Mouse (Mus musculus) stomach, embryonic 16.5 days (tissue): ENCODE results near the gene Rnpc3. TPM values are rescaled to one million over a fixed set of nuclear protein-coding genes. Genes with fewer than 3 reads are reported as not detected.
"Not testable (repeated sequence)": the region's sequence is repeated elsewhere in the genome, so short reads cannot be mapped to it uniquely, and the experiment has no call there.

ENCODE experiments used
- ATAC-seq: fragments of 200-750 bp; cut with Nextera tagmentation; 2 replicates; pipeline ENCODE4 v1.8.0; 2017; ENCODE audit warnings: moderate number of reproducible peaks, moderate TSS enrichment; ENCODE audit not compliant: insufficient read depth, low FRiP score
- H3K27ac ChIP-seq: fragments of 300-500 bp; sonication (generic); 2 replicates; pipeline ENCODE4 v1.5.1; 2014; ENCODE audit warnings: low read length
- H3K27me3 ChIP-seq: fragments of 300-500 bp; sonication (generic); 2 replicates; pipeline ENCODE4 v1.6.1; 2014; ENCODE audit warnings: low read length, control low read depth, mixed read lengths; ENCODE audit not compliant: control insufficient read depth, insufficient read depth
- H3K36me3 ChIP-seq: fragments of 300-500 bp; sonication (generic); 2 replicates; pipeline ENCODE4 v1.6.1; 2014; ENCODE audit warnings: low read length; ENCODE audit not compliant: control insufficient read depth, insufficient read depth
- H3K4me1 ChIP-seq: fragments of 300-500 bp; sonication (generic); 2 replicates; pipeline ENCODE4 v1.6.1; 2014; ENCODE audit warnings: low read length, control low read depth, mixed read lengths; ENCODE audit not compliant: control insufficient read depth, insufficient read depth
- H3K4me2 ChIP-seq: fragments of 300-500 bp; sonication (generic); 2 replicates; pipeline ENCODE4 v1.6.1; 2014; ENCODE audit warnings: low read depth, low read length, mixed read lengths
- H3K4me3 ChIP-seq: fragments of 300-500 bp; sonication (generic); replicated peaks from 2 replicates; pipeline ENCODE4 v1.5.1; 2014; ENCODE audit warnings: mild to moderate bottlenecking, low read length
- H3K9ac ChIP-seq: fragments of 300-500 bp; sonication (generic); 2 replicates; pipeline ENCODE4 v1.6.1; 2014; ENCODE audit warnings: low read length
- H3K9me3 ChIP-seq: fragments of 300-500 bp; sonication (generic); replicated peaks from 2 replicates; pipeline ENCODE4 v1.6.1; 2016; ENCODE audit warnings: low read length, control low read depth; ENCODE audit not compliant: control insufficient read depth
- WGBS: fragments of 180-500 bp; shearing (Covaris S2); extraction: QIAGEN DNeasy Blood & Tissue Kit; methylation state at CpG from one replicate; pipeline ENCODE4 v1.1.7; 2014; 5-methylcytosine and 5-hydroxymethylcytosine counted together
- polyA plus RNA-seq: library from polyadenylated mRNA; unstranded; fragments of >200 nt; fragmentation: Nextera tagmentation; extraction: Ambion mirVana; gene quantifications from 2 replicates; pipeline ENCODE4 v1.2.1, GENCODE M21; 2015

Rnpc3 gene
- 28.3 and 32.8 TPM in 2 replicates for polyA plus RNA-seq

- Histone ChIP-seq H3K36me3 (no peaks in the 10 kb centered on the region), H3K4me2 (peak within 1 kb of the TSS; percentile 84), H3K9ac (peak within 1 kb of the TSS; percentile 95), H3K27ac (peak within 1 kb of the TSS; percentile 100), H3K9me3 (no peaks in the 10 kb centered on the region), H3K4me3 (peak within 1 kb of the TSS; percentile 89), H3K27me3 (no peaks in the 10 kb centered on the region), H3K4me1 (peaks cover 4% of the 10 kb centered on the region)
- WGBS = under 1% methylated on average over 70 of the region's 70 CpGs
- ATAC-seq = peak; percentile 99
Measured at GRCm38 (mm10) chr3:113629606-113630359, at the start of gene Rnpc3. Rnpc3 (minus strand) TSS chr3:113630149.

GRCm38 (mm10) chr3:113656940-113657339, 27.0 kb upstream of the Rnpc3 start:
- WGBS = 61% methylated on average over 2 of the region's 2 CpGs
- H3K27me3 ChIP-seq = no peaks in the 10 kb centered on the region
- no peak for ATAC-seq
- H3K36me3 ChIP-seq = no peaks in the 10 kb centered on the region
- no peaks in the 10 kb centered on the region for H3K4me1 ChIP-seq
- no peak overlapping the region for H3K4me3 ChIP-seq
- H3K9me3 ChIP-seq = no peaks in the 10 kb centered on the region; the same call in 1 of the 2 replicates
- no peak overlapping the region for H3K4me2 ChIP-seq
- no peak overlapping the region for H3K9ac ChIP-seq
- no peak overlapping the region for H3K27ac ChIP-seq

- H3K4me1 ChIP-seq = no peaks in the 10 kb centered on the region
- no peak overlapping the region for H3K27ac ChIP-seq
- H3K9me3 ChIP-seq = no peaks in the 10 kb centered on the region; the same call in 1 of the 2 replicates
- H3K4me3 ChIP-seq = no peak overlapping the region
- H3K27me3 ChIP-seq = no peaks in the 10 kb centered on the region
- no peak for ATAC-seq
- WGBS = 60% methylated on average over 3 of the region's 3 CpGs
- H3K9ac ChIP-seq = no peak overlapping the region
- no peak overlapping the region for H3K4me2 ChIP-seq
- no peaks in the 10 kb centered on the region for H3K36me3 ChIP-seq
Measured at GRCm38 (mm10) chr3:113654335-113654734, 24.4 kb upstream of the Rnpc3 start.

- not testable (repeated sequence) for H3K9me3 ChIP-seq, H3K4me2 ChIP-seq, H3K4me3 ChIP-seq, H3K4me1 ChIP-seq, ATAC-seq, H3K9ac ChIP-seq, H3K27me3 ChIP-seq, H3K27ac ChIP-seq, H3K36me3 ChIP-seq
- WGBS = 34% methylated on average over 3 of the region's 3 CpGs
Measured at GRCm38 (mm10) chr3:113651386-113651785, 21.4 kb upstream of the Rnpc3 start.

DNA sequence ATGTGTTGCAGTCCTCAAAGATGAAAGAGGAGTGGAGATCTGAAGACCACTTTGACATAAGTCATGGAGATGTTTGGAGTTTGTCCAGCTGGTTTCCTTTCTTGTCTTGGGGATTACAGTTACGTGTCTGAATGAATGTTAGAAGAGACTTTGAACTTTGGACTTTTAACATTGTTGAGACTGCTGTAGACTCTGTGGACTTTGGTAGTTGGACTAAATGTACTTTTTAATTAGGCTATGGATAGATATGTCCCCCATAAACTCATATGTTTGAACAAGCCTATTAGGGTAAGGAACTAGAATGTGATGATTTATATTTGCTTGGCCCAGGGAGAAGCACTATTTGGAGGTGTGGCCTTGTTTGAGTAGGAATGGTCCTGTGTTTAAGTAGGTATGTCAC, 9.6 kb upstream of the Rnpc3 start:
- Histone ChIP-seq H3K4me3 (no peak overlapping the region), H3K4me2 (no peak overlapping the region), H3K27me3 (no peaks in the 10 kb centered on the region), H3K4me1 (no peaks in the 10 kb centered on the region), H3K36me3 (no peaks in the 10 kb centered on the region), H3K9ac (no peak overlapping the region), H3K9me3 (no peaks in the 10 kb centered on the region), H3K27ac (no peak overlapping the region)
- 54% methylated on average over 1 of the region's 1 CpGs for WGBS
- no peak for ATAC-seq

- H3K4me3 ChIP-seq = no peak overlapping the region
- no peaks in the 10 kb centered on the region for H3K27me3 ChIP-seq
- no peak for ATAC-seq
- no peak overlapping the region for H3K4me2 ChIP-seq
- no peak overlapping the region for H3K27ac ChIP-seq
- H3K4me1 ChIP-seq = peaks cover 4% of the 10 kb centered on the region
- no peak overlapping the region for H3K9ac ChIP-seq
- H3K9me3 ChIP-seq = no peaks in the 10 kb centered on the region
- no peaks in the 10 kb centered on the region for H3K36me3 ChIP-seq
Measured at GRCm38 (mm10) chr3:113634220-113634619, 4.3 kb upstream of the Rnpc3 start.

GRCm38 (mm10) chr3:113631611-113632010, 1.7 kb upstream of the Rnpc3 start:
- no peak overlapping the region for H3K4me2 ChIP-seq
- no peak overlapping the region for H3K9ac ChIP-seq
- no peak for ATAC-seq
- H3K9me3 ChIP-seq = no peaks in the 10 kb centered on the region
- H3K4me1 ChIP-seq = peaks cover 4% of the 10 kb centered on the region
- H3K27ac ChIP-seq = no peak overlapping the region
- H3K27me3 ChIP-seq = no peaks in the 10 kb centered on the region
- no peak overlapping the region for H3K4me3 ChIP-seq
- H3K36me3 ChIP-seq = no peaks in the 10 kb centered on the region

- no peaks in the 10 kb centered on the region for H3K27me3 ChIP-seq
- H3K27ac ChIP-seq = peak overlapping the region; percentile 100
- 4% methylated on average over 13 of the region's 13 CpGs for WGBS
- H3K9ac ChIP-seq = peak overlapping the region; percentile 95
- no peak for ATAC-seq
- peaks cover 4% of the 10 kb centered on the region for H3K4me1 ChIP-seq
- H3K4me3 ChIP-seq = peak overlapping the region; percentile 89
- H3K4me2 ChIP-seq = peak overlapping the region; percentile 84
- no peaks in the 10 kb centered on the region for H3K9me3 ChIP-seq
- no peaks in the 10 kb centered on the region for H3K36me3 ChIP-seq
Measured at GRCm38 (mm10) chr3:113630564-113630963, 615 bp upstream of the Rnpc3 start.

DNA sequence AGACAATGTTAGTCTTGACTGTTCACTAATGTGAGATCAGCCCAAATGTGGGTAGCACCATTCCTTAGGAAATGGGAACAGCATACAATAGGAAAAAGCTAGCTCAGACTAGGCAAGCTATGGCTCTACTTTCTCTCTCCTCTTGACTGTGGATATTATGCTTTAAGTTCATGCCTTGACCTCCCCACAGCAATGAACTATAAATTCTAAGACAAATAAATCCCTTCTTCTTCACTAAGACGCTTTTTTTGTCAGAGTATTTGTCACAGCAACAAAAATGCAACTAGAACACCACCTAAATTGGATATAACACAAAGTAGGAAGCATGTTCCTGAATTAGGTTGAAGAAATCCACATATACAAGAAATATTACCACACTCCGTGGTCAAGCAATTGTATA, 23.4 kb downstream of the Rnpc3 start, which contains the start of gene Amy1:
TSS of gene Amy1 (minus strand) at position 101 of the 400 bp plus-strand sequence.
- Histone ChIP-seq H3K27me3 (no peaks in the 10 kb centered on the region), H3K9me3 (no peaks in the 10 kb centered on the region), H3K4me3 (no peak within 1 kb of the TSS), H3K4me1 (no peaks in the 10 kb centered on the region), H3K9ac (no peak within 1 kb of the TSS), H3K36me3 (peaks cover 6% of the 10 kb centered on the region; the same call in 1 of the 2 replicates), H3K27ac (no peak within 1 kb of the TSS), H3K4me2 (no peak within 1 kb of the TSS)
- 87% methylated on average over 2 of the region's 2 CpGs for WGBS
- no peak for ATAC-seq
